Mouse (Mus musculus) embryo, embryonic 10.5 days (tissue): Measurements from ENCODE around the gene Olfr459.
A peak's percentile ranks its signal among the peaks of the same experiment; 100 is the strongest.

Experiments
- DNase-seq: peaks from one replicate; pipeline ENCODE4 v3.0.0-alpha.2; 2015; ENCODE audit warnings: low spot score

The Olfr459 gene

DNA sequence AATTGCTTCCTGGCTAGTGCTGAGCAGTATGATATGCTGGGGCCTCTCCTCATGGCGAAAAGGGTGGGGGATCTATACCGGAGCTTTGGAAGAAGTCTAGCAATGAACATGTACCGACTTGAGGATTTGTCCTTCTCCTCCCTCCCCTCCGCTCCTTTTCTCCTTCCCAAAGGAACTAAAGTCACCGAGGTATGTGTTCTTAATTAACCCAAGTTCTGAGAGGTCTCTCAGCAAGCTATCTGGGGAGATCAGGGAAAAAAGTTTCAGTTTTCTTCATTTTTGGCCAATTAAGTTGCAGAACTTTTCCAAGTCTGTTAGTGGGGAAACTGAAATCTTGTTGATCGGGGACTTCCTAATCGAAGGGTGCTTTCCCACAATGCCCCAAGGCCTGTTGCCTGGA, at the start of gene Olfr459:
Gene Olfr459 (minus strand): TSS at position 101 of the 400 bp plus-strand sequence.
- no peak for DNase-seq

DNA sequence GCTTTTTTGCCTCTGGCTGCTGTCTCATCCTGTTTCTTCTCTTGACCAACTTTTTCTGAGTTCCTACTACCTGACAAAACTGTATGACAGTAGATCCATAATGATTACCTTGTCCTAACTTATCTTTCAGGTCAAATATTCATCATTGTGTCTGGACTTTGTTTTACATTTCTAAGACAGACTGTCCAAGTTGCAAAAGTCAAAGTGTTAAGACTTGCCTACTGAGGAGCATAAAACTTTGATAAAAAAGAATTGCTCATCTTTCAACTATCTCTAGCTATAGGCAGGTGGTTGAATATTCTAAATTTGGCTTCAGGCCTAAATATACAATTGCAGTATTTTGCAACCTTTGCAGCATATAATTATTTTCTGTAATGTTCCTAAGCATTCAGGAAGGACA, 49.1 kb upstream of the Olfr459 start:
- DNase-seq = no peak

DNA sequence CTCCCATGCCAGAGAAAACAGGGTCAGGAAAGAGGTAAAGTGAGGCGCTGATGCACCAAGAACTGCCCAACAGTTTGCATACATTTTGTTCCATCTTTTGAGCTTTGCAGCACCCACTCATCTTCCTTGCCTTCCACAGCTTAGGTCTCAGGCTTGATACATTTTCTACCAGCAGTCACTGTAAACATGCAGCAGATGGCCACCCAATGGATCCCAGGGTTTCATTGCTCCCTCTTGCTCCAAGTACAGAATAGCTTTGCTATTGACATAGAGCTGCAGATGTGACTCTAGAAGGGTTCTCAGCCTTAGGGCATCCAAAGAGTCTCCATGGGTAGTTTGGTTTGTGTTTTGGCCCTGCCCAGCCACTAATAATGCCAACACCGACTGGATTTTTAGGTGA, 11.7 kb upstream of the Olfr459 start:
- DNase-seq = no peak

DNA sequence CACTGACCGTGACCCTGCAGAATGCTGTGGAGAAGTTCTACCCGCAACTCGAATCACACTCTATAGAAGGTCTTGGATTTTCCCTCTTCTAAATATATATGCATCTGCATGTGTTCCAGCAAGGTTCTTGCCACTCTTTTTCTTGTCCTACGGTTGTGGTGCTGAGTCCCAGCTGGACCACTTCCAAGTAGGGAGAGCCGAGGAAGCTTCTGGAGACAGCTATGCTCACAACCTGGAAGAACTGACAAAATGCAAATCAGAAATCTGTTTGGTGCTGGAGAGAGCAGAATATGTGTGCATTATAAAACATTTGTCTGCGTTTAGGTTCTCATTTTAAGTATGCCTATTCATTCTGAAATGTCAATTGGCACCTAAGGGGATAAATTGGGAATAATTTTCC, 744 bp upstream of the Olfr459 start:
- no peak for DNase-seq

DNA sequence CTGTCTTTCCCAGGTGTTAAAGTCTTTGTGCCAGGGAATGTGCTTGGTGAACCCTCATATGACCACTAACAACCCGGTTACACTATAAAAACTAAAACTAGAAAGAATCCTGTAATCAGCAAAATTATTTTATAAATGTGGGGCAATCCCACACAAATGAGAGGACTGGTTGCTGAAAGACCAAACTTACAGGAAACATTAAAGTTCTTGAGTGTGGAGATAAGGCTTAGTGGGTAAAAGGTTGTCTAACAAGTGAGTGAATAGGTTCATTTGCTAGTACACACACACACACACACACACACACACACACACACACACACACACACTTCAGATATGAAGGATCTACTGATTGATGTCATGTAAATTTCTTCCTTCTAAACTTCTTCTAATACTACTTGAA, 5.1 kb downstream of the Olfr459 start:
- DNase-seq = no peak

DNA sequence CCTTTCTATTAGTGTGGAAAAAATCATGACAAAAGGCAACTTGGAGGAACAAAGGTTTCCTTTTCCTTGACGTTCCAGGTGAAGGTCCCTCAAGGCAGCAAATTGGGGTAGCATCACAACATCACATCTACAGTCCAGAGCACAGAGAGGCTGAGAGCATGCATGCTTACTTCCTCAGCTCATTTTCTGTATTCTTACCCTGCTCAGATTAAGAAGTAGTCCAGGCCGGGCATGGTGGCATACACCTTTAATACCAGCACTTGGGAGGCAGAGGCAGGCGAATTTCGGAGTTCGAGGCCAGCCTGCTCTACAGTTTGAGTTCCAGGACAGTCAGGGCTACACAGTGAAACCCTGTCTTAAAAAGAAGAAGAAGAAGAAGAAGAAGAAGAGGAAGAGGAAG, 10.7 kb downstream of the Olfr459 start:
- DNase-seq = no peak

DNA sequence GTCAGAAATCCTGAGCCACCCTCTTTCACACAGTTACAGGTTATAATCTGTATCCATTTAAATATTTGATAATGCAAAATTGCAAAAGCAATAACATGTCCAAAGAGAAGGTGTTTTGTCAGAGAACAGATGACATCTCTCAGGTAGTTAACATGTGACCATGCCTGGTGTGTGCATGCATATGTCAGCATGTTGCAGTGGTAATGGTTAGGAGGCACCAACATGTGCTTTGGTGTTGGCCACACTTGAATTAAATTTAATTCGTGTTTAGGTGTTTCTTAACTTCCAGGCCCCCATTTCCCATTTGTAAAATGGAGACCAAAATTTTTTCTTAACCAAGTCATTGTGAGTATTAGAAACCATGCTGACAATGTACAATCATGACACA, 12.6 kb downstream of the Olfr459 start:
- DNase-seq = no peak

DNA sequence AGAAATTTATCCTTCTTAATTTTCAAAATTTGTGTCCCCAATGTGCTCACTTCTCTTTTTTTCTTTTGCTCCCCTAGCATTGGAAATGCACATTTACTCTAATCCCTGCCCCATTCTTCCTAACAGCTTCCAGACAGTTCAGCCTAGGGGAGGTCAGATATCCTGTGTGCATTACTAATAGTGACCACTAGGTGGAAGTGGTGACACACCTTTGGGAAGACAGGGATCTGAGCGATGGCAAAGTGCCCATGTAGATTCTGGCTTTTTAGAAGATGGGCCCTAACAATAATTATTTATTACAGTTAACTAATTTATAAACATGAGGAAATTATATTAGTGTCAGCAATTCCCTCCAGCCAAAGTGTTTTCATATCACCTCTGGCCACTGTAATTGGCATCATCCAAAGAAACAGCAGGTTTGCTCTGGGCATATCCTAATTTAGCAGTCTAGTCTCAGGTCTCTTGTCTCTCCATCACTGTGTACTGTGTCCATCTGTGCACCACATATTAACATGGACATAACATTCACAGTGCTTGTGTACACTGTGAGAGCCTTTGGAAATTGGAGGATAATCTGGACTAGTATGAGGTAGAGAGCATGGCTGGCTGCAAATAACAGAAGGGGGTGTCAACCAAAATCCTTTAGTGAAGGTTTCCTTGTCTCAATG, 13.1 kb downstream of the Olfr459 start:
- DNase-seq = peak; percentile 83

DNA sequence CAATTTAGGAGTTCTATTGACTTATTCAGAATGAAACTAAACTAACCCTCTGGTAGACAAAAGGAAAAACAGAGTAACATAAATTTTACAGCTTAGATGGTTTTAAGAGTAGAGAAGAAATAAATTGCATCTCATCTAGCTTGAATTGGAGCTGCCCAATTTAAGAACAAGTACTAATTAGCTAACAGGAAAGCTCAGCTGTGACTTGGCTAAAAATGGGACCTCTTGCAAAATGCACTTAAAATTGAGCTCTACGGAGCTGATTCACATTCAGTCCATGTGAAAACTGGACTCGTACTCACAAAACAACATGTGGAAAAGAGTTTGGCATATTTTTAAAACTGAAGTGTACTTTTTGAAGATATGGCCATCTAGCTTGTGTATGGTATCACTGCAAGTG, 15.4 kb downstream of the Olfr459 start:
- no peak for DNase-seq

DNA sequence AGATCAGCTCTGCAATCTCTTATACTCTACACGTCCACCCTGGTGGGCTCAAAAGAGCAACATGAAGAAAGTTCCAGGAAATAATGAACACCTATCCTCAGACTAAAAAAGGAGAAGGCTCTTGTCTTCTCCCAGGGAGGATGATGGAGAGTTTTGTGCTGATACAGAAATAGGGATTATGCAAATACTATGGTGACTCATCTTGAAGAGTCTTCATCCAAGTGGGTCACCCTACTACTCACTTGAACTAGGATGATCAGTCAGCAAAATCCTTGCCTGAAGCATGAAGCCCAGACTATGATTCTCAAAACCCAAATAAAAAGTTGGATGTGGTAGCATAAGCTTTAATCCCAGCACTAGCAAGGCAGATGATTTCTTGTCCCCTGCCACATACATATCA, 16.6 kb downstream of the Olfr459 start:
- DNase-seq = no peak

DNA sequence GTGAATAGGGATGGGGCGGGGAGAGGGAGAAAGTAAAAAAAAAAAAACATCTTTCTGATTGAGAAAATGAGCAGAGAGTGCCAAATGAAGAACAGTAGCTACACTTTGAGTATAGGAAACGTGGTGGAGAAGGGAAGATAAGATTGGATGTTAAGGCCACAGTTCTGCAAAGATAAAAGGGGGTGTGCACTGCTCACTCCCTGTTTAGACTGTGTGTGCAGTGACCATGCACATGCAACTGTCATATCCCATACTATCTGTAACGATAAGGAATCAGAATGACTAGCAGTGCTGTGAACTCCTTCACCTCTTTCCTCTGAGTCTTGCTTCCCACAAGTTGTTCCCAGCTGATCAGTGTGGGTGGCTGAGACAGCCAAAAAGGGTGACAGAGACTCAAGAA, 17.8 kb downstream of the Olfr459 start:
- DNase-seq = no peak

DNA sequence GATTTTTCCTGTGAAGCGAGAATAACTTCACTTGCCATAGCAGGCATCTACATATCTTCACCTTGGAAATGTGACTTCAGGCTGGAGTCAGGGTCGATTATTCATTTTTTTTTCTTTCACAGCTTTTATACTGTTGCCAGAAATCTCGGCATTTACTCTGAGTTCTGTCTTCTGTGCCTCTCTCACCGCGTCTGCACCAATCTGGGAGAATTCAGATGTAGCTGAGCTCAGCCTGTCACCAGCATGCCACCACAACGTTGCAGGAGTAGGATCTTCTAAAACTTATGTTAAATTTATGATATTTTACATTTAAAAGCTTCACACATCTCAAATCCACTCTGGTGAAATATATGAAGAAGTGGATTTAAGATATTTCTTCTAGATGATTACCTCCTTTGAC, 20.4 kb downstream of the Olfr459 start:
- no peak for DNase-seq

DNA sequence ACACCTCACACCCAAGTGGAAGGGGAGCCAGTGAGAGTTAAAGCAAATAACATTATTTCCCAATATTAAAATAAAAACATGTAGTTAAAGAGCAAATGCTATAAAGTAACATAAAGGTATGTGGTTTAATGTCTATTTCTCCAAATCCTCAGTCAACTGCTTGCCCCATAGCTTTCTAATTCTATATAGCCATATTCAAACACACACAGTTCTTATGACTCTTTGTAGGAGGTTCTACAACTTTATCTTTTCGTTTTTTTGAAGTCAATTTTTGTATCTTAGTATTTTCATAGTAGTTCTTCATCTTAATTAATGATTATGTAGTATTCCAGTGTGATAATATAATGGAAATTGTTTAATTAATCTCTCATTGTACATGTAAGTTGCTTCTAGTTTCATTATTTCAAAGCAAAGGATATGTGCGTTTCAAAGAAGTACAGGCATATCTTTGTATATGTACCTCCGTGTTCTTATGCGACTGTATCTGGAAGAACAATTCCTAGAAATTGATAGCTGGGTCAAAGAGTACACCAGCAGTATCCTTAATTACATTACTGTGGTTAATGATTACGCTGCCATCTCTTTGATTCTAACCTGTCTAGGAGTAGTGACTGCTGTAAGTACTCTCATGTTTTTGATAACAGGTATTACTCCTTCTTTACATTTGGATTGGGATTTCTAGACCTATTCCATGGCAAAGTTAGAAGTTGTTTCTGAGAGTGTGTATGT, 30.1 kb downstream of the Olfr459 start:
- DNase-seq = no peak

DNA sequence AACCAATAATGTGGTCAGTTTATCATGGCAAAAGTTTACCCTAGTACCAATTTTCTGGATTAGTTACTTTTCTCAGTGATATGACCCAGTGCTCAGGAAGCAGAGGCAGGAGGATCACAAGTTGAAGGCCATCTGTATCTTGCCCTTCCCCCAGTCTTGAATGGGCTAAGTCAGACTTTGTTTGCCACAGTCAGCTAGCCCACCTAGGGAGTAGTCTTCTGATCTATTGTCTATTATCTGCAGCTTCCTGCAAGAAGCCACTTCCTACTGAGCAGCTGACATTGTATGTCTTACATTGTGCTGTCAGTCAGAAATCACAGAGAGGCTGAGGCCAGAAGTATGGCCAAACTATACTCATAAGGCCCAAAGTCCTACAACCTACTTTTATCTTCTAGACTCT, 33.9 kb downstream of the Olfr459 start:
- no peak for DNase-seq

DNA sequence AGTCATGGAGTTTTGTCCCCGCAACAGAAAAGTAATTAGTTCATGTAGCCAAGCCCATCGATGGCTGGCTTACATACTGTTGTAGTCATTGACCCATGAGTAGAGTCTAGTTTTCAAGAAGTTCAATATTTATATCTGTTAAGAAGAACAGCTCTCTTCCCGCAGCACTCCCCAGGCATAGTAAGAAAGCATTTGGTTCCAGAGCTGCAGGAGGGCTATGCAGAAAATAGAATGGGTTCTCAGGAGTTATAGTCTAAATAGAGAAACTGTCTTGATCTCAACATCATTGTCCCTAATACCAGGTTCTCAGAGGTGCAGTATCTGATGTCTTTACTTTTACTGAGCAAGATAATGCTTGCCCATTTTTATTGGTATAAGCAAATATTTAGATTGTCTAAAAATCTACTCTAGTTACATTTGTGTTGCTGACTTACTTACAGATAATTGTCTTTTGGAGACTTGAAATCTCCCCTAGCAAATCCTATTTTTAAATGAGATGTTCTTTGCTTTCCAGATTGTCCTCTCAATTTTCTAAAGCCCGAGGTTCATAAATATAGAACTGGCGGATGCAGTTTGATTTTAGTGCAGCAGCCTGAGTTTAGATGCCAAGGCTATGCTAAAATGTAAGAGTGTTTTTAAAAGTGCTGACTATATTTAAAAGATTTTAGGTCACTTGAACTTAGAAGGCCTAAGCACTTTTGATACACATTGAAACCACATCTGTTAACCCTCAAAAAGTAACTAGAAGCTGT, 40.1 kb downstream of the Olfr459 start:
- DNase-seq = no peak

DNA sequence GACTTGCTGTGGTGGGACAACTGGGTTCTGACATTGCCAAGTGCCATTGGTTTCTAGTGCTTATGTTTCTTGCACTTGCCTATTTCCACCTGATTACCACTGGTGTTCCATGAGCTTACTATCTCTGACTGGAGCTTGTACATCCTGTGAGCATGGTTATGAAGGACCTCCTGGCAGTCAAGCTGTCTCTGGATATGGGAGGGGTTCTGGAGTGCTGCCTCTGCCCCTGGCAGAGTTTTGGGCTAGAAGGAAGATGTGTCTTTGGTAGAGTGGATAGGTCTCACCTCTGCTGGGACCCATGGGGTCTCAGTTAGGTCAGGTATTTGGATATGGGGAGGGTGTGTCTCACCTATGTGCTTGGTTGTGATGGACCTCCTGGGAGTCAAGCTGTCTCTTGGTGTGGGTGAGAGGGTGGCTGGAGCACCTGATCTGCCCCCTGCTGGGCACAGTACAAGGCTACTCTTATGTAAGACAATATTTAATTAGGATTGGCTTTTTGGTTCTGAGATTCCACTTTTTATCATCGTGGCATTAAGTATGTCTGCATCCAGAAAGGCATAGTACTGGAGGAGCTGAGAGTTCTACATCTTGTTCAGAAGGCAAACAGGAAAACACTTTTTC, 46.9 kb downstream of the Olfr459 start:
- DNase-seq = no peak

DNA sequence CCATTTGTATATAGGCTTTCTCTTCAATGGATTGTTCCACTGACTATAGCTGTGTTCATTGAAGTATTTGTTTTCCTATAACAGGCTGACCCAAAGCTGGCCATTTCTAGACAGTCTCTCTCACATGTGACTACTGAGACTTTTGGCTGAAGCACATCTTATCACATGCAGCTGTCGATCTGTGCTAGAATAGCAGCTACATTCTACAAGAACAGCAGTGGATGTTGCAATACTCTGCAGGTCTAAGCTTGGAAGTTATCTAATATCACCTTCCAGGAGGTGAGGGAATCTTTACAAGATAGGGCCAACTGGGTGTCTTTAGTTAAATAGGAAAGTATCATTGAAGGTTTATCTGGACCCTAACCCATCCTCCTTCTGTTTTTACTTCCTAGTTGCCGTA, 53.5 kb downstream of the Olfr459 start:
- no peak for DNase-seq
